Mouse (Mus musculus) stomach, embryonic 16.5 days (tissue): ENCODE data around the gene Col24a1. TPM values are rescaled to one million over a fixed set of nuclear protein-coding genes. Genes with fewer than 3 reads are reported as not detected.

Experiments used
- ATAC-seq: fragments of 200-750 bp; cut with Nextera tagmentation; 2 replicates; pipeline ENCODE4 v1.8.0; 2017; ENCODE audit warnings: moderate number of reproducible peaks, moderate TSS enrichment; ENCODE audit not compliant: insufficient read depth, low FRiP score
- H3K27ac ChIP-seq: fragments of 300-500 bp; sonication (generic); 2 replicates; pipeline ENCODE4 v1.5.1; 2014; ENCODE audit warnings: low read length
- H3K27me3 ChIP-seq: fragments of 300-500 bp; sonication (generic); 2 replicates; pipeline ENCODE4 v1.6.1; 2014; ENCODE audit warnings: low read length, control low read depth, mixed read lengths; ENCODE audit not compliant: control insufficient read depth, insufficient read depth
- H3K36me3 ChIP-seq: fragments of 300-500 bp; sonication (generic); 2 replicates; pipeline ENCODE4 v1.6.1; 2014; ENCODE audit warnings: low read length; ENCODE audit not compliant: control insufficient read depth, insufficient read depth
- H3K4me1 ChIP-seq: fragments of 300-500 bp; sonication (generic); 2 replicates; pipeline ENCODE4 v1.6.1; 2014; ENCODE audit warnings: low read length, control low read depth, mixed read lengths; ENCODE audit not compliant: control insufficient read depth, insufficient read depth
- H3K4me2 ChIP-seq: fragments of 300-500 bp; sonication (generic); 2 replicates; pipeline ENCODE4 v1.6.1; 2014; ENCODE audit warnings: low read depth, low read length, mixed read lengths
- H3K4me3 ChIP-seq: fragments of 300-500 bp; sonication (generic); replicated peaks from 2 replicates; pipeline ENCODE4 v1.5.1; 2014; ENCODE audit warnings: mild to moderate bottlenecking, low read length
- H3K9ac ChIP-seq: fragments of 300-500 bp; sonication (generic); 2 replicates; pipeline ENCODE4 v1.6.1; 2014; ENCODE audit warnings: low read length
- H3K9me3 ChIP-seq: fragments of 300-500 bp; sonication (generic); replicated peaks from 2 replicates; pipeline ENCODE4 v1.6.1; 2016; ENCODE audit warnings: low read length, control low read depth; ENCODE audit not compliant: control insufficient read depth
- WGBS: fragments of 180-500 bp; shearing (Covaris S2); extraction: QIAGEN DNeasy Blood & Tissue Kit; methylation state at CpG from one replicate; pipeline ENCODE4 v1.1.7; 2014; 5-methylcytosine and 5-hydroxymethylcytosine counted together
- polyA plus RNA-seq: library from polyadenylated mRNA; unstranded; fragments of >200 nt; fragmentation: Nextera tagmentation; extraction: Ambion mirVana; gene quantifications from 2 replicates; pipeline ENCODE4 v1.2.1, GENCODE M21; 2015

Col24a1 gene
- polyA plus RNA-seq, 1 experiment from 2014 or later: 4.3 TPM

DNA sequence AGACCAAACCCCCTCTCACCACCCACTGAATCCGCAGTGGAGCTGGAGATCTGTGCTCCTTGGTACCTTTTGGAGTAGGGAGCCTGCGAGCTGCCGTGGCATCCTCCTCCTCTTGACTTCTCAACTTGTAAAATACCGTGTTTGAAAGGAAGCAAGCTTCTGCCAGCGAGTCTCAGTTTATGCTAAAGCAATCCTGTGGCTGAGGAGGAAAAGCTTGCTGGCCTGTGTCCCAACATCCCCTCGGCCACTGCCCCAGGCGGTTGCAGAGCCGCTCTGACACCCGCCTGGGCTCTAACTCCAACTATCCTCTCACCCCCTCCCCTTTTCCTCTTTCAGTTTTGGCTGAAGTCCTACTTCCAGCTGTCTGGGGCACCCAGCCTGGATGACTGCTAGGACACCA is 935 bp downstream of the Col24a1 start:
- ATAC-seq: peak; percentile 52; the same call in 1 of the 2 replicates
- Histone ChIP-seq H3K9ac (peak overlapping the region; percentile 70), H3K4me2 (peak overlapping the region; percentile 82), H3K36me3 (no peaks in the 10 kb centered on the region), H3K4me1 (peaks cover 21% of the 10 kb centered on the region; the same call in 1 of the 2 replicates), H3K9me3 (no peaks in the 10 kb centered on the region), H3K27ac (peak overlapping the region; percentile 64), H3K27me3 (no peaks in the 10 kb centered on the region), H3K4me3 (peak overlapping the region; percentile 42)
- WGBS: 5% methylated on average over 9 of the region's 9 CpGs

DNA sequence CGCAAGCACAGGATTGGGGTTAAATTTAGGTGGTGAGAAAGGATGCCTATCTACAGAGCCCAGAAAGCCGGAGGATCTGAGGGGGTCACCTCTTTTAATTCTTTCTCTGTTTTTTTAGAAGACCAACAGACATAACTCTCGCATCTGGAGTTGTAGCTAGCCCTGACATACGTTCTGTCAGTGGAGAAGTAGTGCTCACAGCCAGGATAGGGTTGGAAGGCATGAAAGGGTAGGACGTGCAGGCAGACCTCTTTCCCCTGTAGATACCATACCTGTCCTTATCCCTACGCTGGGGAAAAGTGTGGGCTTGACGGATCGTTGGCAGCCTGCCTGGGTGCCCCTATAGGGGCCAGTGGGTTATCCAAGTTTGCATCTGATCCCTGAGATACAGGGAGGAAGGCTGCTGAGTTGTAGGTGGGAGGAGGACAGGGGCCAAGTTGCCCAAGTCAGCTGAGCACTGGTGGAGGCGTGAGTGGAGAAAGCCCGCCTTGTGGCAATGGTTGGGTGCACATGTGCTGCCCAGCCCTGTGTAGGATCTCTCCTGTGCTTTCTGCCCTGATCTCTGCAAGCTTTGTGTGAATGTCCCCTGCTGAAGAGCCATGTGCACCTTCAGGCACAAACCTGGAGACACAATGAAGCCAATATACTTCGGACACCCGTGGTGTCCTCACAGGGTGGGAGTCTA is 1.5 kb downstream of the Col24a1 start:
- Histone ChIP-seq H3K4me1 (peaks cover 21% of the 10 kb centered on the region; the same call in 1 of the 2 replicates), H3K9ac (peak overlapping the region; percentile 70), H3K36me3 (no peaks in the 10 kb centered on the region), H3K9me3 (no peaks in the 10 kb centered on the region), H3K4me2 (peak overlapping the region; percentile 82), H3K27me3 (no peaks in the 10 kb centered on the region), H3K27ac (peak overlapping the region; percentile 64; the same call in 1 of the 2 replicates), H3K4me3 (peak overlapping the region; percentile 42)
- no peak for ATAC-seq
- WGBS: 49% methylated on average over 12 of the region's 12 CpGs

DNA sequence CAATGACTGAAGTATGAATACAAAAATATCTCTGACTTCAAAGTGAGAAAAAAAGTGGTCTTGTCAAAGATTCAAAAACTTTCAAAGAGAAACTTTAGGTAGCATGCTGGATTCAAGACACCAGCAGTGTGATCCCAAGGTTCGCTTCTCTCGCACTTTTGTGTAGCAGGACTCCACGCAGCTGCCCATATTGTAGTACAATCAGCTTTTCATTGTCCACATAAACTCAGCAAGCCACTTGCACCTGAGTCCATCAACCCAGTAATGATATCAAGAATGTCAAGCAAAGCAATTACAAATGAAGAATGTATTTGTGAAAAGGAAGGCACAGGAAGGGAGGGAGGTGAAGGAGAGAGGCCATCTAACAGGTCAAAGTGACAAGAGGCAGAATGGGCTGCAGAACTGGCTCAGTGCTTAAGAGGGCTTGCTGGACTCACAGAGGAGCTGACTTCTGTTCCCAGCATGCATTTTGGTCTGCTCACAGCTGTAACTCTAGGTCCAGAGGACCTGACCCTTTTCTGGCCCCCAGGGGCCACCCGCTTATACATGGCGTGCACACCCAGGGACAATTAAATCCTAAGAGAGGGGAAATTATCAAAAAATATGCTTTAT is 7.8 kb downstream of the Col24a1 start:
- no peaks in the 10 kb centered on the region for H3K27me3 ChIP-seq

DNA sequence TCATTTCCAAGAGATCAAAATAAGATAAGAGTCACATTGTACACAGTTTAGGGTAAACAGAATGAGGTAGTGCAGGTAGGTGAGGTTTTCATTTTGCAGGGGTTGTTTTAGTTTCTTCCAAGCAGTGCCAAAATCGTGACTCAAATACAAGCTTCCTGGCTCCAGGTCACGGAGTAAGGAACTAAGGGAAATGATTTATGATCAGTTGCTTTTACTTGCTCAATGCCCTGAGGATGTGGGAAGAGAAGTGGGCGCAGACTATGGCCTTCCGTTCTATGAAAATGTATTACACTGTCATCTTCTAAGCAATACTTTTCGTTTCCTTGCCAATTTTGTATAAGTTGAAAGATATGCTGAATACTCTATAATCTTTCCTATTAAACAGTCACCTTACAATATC is 13.0 kb downstream of the Col24a1 start:
- H3K4me3 ChIP-seq: no peak overlapping the region
- WGBS: 49% methylated on average over 5 of the region's 5 CpGs
- H3K4me2 ChIP-seq: no peak overlapping the region
- H3K4me1 ChIP-seq: no peaks in the 10 kb centered on the region
- H3K9ac ChIP-seq: no peak overlapping the region
- H3K9me3 ChIP-seq: no peaks in the 10 kb centered on the region
- no peak for ATAC-seq
- no peak overlapping the region for H3K27ac ChIP-seq
- no peaks in the 10 kb centered on the region for H3K27me3 ChIP-seq
- no peaks in the 10 kb centered on the region for H3K36me3 ChIP-seq

More for the DNA sequence above, 7.8 kb downstream of the Col24a1 start:
- H3K9me3 ChIP-seq: no peaks in the 10 kb centered on the region
- no peak overlapping the region for H3K4me3 ChIP-seq
- no peak overlapping the region for H3K27ac ChIP-seq
- no peak for ATAC-seq
- H3K36me3 ChIP-seq: no peaks in the 10 kb centered on the region
- H3K4me2 ChIP-seq: no peak overlapping the region
- no peak overlapping the region for H3K9ac ChIP-seq
- H3K4me1 ChIP-seq: no peaks in the 10 kb centered on the region
- WGBS: 68% methylated on average over 5 of the region's 5 CpGs

DNA sequence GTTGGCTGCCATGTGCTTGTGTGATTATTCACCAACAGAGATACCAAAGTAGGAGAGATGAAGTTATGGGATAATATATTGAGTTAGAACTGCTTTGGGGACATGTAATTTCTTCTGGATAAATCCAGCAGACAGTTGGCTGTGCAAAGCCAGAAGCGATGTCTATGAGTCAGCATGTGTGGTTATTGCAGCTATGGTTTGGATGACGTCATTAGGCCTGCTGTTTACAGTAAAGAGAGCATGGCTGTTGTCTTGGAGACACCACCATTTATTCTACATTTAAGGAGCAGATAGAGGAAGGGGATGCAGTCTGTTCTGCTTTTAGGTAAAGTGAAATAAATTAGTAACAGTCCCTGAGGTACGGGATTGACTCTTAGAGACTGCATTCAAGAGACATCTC is 14.9 kb downstream of the Col24a1 start:
- no peak for ATAC-seq

DNA sequence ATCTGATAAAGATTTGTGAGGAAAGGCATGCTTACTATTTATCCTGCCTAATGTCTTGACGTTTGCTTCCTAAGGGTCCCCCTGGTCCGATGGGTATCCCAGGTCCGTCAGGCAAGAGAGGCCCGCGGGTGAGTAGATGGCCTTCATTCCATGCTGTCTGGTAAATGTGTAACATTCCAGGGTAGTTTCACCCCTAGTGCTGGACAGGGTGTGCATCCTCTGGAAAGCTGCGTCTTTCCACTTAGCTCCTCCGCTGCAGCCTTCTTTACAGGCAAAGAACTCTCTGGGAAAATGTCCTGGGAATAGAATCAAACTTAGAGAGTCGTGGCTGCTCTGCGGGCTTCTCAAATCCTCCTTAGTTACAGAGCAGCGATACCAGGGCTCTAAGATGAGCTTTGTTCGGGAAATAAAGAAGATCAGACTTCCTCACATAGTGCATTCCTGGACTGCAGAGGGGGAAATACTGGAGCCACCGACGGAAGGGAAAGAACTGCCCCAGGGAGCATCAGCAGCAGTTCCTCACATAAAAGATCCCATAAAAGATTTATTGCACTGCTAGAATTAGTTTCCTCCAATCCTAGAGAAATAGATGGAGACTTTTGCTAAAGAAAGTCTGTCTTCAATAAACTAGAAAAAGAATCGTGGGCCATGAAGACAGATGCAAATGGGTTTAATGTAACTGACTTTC is 28.5 kb downstream of the Col24a1 start:
- no peak for ATAC-seq

More for the DNA sequence above, 14.9 kb downstream of the Col24a1 start:
- no peaks in the 10 kb centered on the region for H3K36me3 ChIP-seq
- no peak overlapping the region for H3K27ac ChIP-seq
- no peaks in the 10 kb centered on the region for H3K9me3 ChIP-seq
- 66% methylated on average over 3 of the region's 3 CpGs for WGBS
- no peak overlapping the region for H3K4me2 ChIP-seq
- H3K27me3 ChIP-seq: no peaks in the 10 kb centered on the region
- H3K4me3 ChIP-seq: no peak overlapping the region
- H3K4me1 ChIP-seq: no peaks in the 10 kb centered on the region
- no peak overlapping the region for H3K9ac ChIP-seq

DNA sequence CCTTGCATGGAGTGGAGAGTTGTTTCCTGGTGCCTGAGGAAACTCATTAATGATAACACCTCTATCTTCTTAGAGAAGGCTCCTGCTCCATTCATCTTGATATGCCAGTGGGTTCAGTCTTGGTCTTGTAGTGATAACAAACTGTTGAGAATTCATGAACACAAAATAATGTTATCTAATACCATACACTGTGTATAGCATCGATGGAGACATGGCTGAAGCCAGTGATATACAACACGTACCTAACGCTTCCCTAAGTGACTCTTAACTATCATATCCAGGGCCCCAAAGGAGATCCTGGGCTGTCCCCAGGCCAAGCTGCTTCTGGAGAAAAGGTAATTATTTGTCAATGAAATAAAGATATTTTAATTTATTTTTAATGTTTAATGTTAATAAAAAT is 33.1 kb downstream of the Col24a1 start:
- Histone ChIP-seq H3K4me1 (no peaks in the 10 kb centered on the region), H3K9me3 (no peaks in the 10 kb centered on the region), H3K27me3 (no peaks in the 10 kb centered on the region), H3K9ac (no peak overlapping the region), H3K36me3 (no peaks in the 10 kb centered on the region), H3K4me3 (no peak overlapping the region), H3K4me2 (no peak overlapping the region), H3K27ac (no peak overlapping the region)
- no peak for ATAC-seq
- 90% methylated on average over 3 of the region's 3 CpGs for WGBS

More for the DNA sequence above, 28.5 kb downstream of the Col24a1 start:
- Histone ChIP-seq H3K9ac (no peak overlapping the region), H3K27ac (no peak overlapping the region), H3K4me3 (no peak overlapping the region), H3K4me2 (no peak overlapping the region), H3K9me3 (no peaks in the 10 kb centered on the region), H3K4me1 (no peaks in the 10 kb centered on the region), H3K36me3 (no peaks in the 10 kb centered on the region), H3K27me3 (no peaks in the 10 kb centered on the region)
- 69% methylated on average over 14 of the region's 14 CpGs for WGBS

DNA sequence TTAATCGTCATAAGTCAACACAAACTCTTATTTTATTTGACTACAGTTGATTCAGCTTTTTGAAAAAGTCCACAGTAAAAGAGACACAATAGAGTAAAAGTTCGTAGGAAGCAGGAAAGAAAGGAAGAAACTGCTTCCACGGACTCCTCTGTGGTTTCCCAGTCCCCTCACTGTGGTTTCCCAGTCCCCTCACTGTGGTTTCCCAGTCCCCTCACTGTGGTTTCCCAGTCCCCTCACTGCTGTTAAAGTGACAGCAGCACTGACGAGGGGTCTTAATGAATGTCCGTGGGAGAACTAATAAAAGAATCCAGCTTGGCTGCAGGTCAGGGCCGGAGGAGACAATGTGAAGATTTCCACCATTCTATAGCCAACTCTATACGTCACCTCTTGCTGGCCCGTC is 39.4 kb downstream of the Col24a1 start:
- Histone ChIP-seq H3K36me3 (no peaks in the 10 kb centered on the region), H3K4me2 (no peak overlapping the region), H3K4me1 (no peaks in the 10 kb centered on the region), H3K4me3 (no peak overlapping the region), H3K27me3 (no peaks in the 10 kb centered on the region), H3K9ac (no peak overlapping the region), H3K27ac (no peak overlapping the region), H3K9me3 (no peaks in the 10 kb centered on the region)
- WGBS: 63% methylated on average over 8 of the region's 8 CpGs
- ATAC-seq: no peak

DNA sequence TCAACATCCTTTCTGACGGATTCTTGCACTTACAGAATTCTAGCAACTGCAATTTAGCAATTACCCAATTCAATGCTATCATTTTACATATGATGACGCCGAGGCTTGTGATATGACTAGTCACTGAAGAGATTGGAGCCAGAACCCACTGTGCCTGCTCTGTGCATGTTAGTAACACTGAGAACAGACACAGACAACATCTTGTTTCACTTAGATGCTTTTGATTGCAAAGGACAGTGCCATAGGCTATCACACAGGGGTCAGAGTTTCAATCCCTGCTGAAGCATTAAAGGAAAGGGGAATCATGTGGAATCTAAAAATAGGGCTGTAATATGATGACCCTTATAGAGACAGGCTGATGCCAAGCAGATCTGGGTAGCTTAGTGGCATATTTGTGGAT is 41.8 kb downstream of the Col24a1 start:
- no peak overlapping the region for H3K4me2 ChIP-seq
- 74% methylated on average over 3 of the region's 3 CpGs for WGBS
- no peaks in the 10 kb centered on the region for H3K9me3 ChIP-seq
- H3K4me1 ChIP-seq: no peaks in the 10 kb centered on the region
- H3K9ac ChIP-seq: no peak overlapping the region
- ATAC-seq: no peak
- no peaks in the 10 kb centered on the region for H3K27me3 ChIP-seq
- no peak overlapping the region for H3K4me3 ChIP-seq
- no peak overlapping the region for H3K27ac ChIP-seq
- no peaks in the 10 kb centered on the region for H3K36me3 ChIP-seq
